Mouse (Mus musculus) midbrain, embryonic 14.5 days (tissue): ENCODE data around the gene Cpsf6. TPM values are rescaled to one million over a fixed set of nuclear protein-coding genes. Genes with fewer than 3 reads are reported as not detected.

Experiments
- ATAC-seq: fragments of 200-750 bp; cut with Nextera tagmentation; 2 replicates; pipeline ENCODE4 v1.8.0; 2017; ENCODE audit warnings: moderate number of reproducible peaks, moderate library complexity; ENCODE audit not compliant: low FRiP score, low TSS enrichment
- DNase-seq: peaks from one replicate; pipeline ENCODE4 v3.0.0-alpha.2; 2015
- H3K27ac ChIP-seq: fragments of 300-500 bp; sonication (generic); replicated peaks from 2 replicates; pipeline ENCODE4 v1.5.1; 2014; ENCODE audit warnings: mild to moderate bottlenecking, low read depth, low read length, moderate library complexity
- H3K27me3 ChIP-seq: fragments of 300-500 bp; sonication (generic); 2 replicates; pipeline ENCODE4 v1.6.1; 2014; ENCODE audit warnings: low read length, control low read depth, mixed read lengths; ENCODE audit not compliant: control insufficient read depth, insufficient read depth
- H3K36me3 ChIP-seq: fragments of 300-500 bp; sonication (generic); 2 replicates; pipeline ENCODE4 v1.6.1; 2014; ENCODE audit warnings: low read length, control low read depth; ENCODE audit not compliant: control insufficient read depth, insufficient read depth
- H3K4me1 ChIP-seq: fragments of 300-500 bp; sonication (generic); 2 replicates; pipeline ENCODE4 v1.6.1; 2014; ENCODE audit warnings: mild to moderate bottlenecking, antibody characterized with exemption, low read length, control low read depth; ENCODE audit not compliant: control insufficient read depth, insufficient read depth
- H3K4me2 ChIP-seq: fragments of 300-500 bp; sonication (generic); 2 replicates; pipeline ENCODE4 v1.6.1; 2014; ENCODE audit warnings: mild to moderate bottlenecking, low read length, moderate library complexity
- H3K4me3 ChIP-seq: fragments of 300-500 bp; sonication (generic); replicated peaks from 2 replicates; pipeline ENCODE4 v1.5.1; 2014; ENCODE audit warnings: low read depth, low read length
- H3K9ac ChIP-seq: fragments of 300-500 bp; sonication (generic); replicated peaks from 2 replicates; pipeline ENCODE4 v1.6.1; 2014; ENCODE audit warnings: mild to moderate bottlenecking, low read length, moderate library complexity
- H3K9me3 ChIP-seq: fragments of 300-500 bp; sonication (generic); 2 replicates; pipeline ENCODE4 v1.6.1; 2016; ENCODE audit warnings: low read length, control low read depth, mixed read lengths; ENCODE audit not compliant: control insufficient read depth
- WGBS: fragments of 180-500 bp; shearing (Covaris S2); extraction: QIAGEN DNeasy Blood & Tissue Kit; methylation state at CpG from one replicate; pipeline ENCODE4 v1.1.7; 2014; 5-methylcytosine and 5-hydroxymethylcytosine counted together
- polyA plus RNA-seq: library from polyadenylated mRNA; unstranded; fragments of >200 nt; fragmentation: Nextera tagmentation; extraction: Ambion mirVana; gene quantifications from 2 replicates; pipeline ENCODE4 v1.2.1, GENCODE M21; 2014

Gene Cpsf6
- polyA plus RNA-seq, 1 experiment from 2014 or later, result 213 TPM

- Histone ChIP-seq H3K4me1 (no peaks in the 10 kb centered on the region), H3K9me3 (no peaks in the 10 kb centered on the region), H3K4me2 (no peak overlapping the region), H3K36me3 (peaks cover 2% of the 10 kb centered on the region; the same call in 1 of the 2 replicates), H3K27ac (no peak overlapping the region), H3K27me3 (no peaks in the 10 kb centered on the region), H3K9ac (no peak overlapping the region), H3K4me3 (no peak overlapping the region)
- peak; percentile 25 for DNase-seq
- no peak for ATAC-seq
- WGBS, result 84% methylated on average over 4 of the region's 4 CpGs
These were observed 38.8 kb downstream of the Cpsf6 start for GRCm38 (mm10) chr10:117341029-117341428.

- no peaks in the 10 kb centered on the region for H3K36me3 ChIP-seq
- no peak overlapping the region for H3K4me3 ChIP-seq
- no peaks in the 10 kb centered on the region for H3K9me3 ChIP-seq
- no peak overlapping the region for H3K9ac ChIP-seq
- 85% methylated on average over 7 of the region's 7 CpGs for WGBS
- H3K27me3 ChIP-seq, result no peaks in the 10 kb centered on the region
- H3K27ac ChIP-seq, result no peak overlapping the region
- DNase-seq (no peak), ATAC-seq (no peak)
- H3K4me2 ChIP-seq, result no peak overlapping the region
- no peaks in the 10 kb centered on the region for H3K4me1 ChIP-seq
These were observed 40.6 kb downstream of the Cpsf6 start for GRCm38 (mm10) chr10:117339241-117339640.

- no peak overlapping the region for H3K27ac ChIP-seq
- H3K4me3 ChIP-seq, result no peak overlapping the region
- no peaks in the 10 kb centered on the region for H3K4me1 ChIP-seq
- H3K4me2 ChIP-seq, result no peak overlapping the region
- H3K9me3 ChIP-seq, result no peaks in the 10 kb centered on the region
- no peak for ATAC-seq
- DNase-seq, result peak; percentile 29
- H3K36me3 ChIP-seq, result no peaks in the 10 kb centered on the region
- H3K9ac ChIP-seq, result no peak overlapping the region
- no peaks in the 10 kb centered on the region for H3K27me3 ChIP-seq
These were observed 41.9 kb downstream of the Cpsf6 start for GRCm38 (mm10) chr10:117337946-117338345.

- Histone ChIP-seq H3K4me3 (no peak overlapping the region), H3K27me3 (no peaks in the 10 kb centered on the region), H3K9me3 (no peaks in the 10 kb centered on the region), H3K36me3 (no peaks in the 10 kb centered on the region), H3K9ac (no peak overlapping the region), H3K4me2 (no peak overlapping the region), H3K4me1 (no peaks in the 10 kb centered on the region), H3K27ac (no peak overlapping the region)
- ATAC-seq (0 out of 2 replicates have a peak, but pooled peaks have one; percentile 34), DNase-seq (no peak)
- 29% methylated on average over 4 of the region's 4 CpGs for WGBS
These were observed 44.2 kb downstream of the Cpsf6 start for GRCm38 (mm10) chr10:117335649-117336048.

GRCm38 (mm10) chr10:117330521-117330920 lies 49.3 kb downstream of the Cpsf6 start:
- Histone ChIP-seq H3K4me2 (no peak overlapping the region), H3K27ac (no peak overlapping the region), H3K4me1 (no peaks in the 10 kb centered on the region), H3K4me3 (no peak overlapping the region), H3K27me3 (no peaks in the 10 kb centered on the region), H3K9me3 (no peaks in the 10 kb centered on the region), H3K36me3 (no peaks in the 10 kb centered on the region), H3K9ac (no peak overlapping the region)
- ATAC-seq (no peak), DNase-seq (peak; percentile 31)
- WGBS, result 78% methylated on average over 5 of the region's 5 CpGs

- Histone ChIP-seq H3K9ac (no peak overlapping the region), H3K4me1 (no peaks in the 10 kb centered on the region), H3K4me2 (no peak overlapping the region), H3K27me3 (no peaks in the 10 kb centered on the region), H3K9me3 (no peaks in the 10 kb centered on the region), H3K27ac (no peak overlapping the region), H3K4me3 (no peak overlapping the region), H3K36me3 (no peaks in the 10 kb centered on the region)
- no peak for DNase-seq
- no peak for ATAC-seq
- 93% methylated on average over 7 of the region's 7 CpGs for WGBS
These were observed 56.0 kb downstream of the Cpsf6 start for GRCm38 (mm10) chr10:117323782-117324181.

- Histone ChIP-seq H3K27ac (no peak overlapping the region), H3K4me1 (no peaks in the 10 kb centered on the region), H3K27me3 (no peaks in the 10 kb centered on the region), H3K4me3 (no peak overlapping the region), H3K4me2 (no peak overlapping the region), H3K36me3 (no peaks in the 10 kb centered on the region), H3K9me3 (no peaks in the 10 kb centered on the region), H3K9ac (no peak overlapping the region)
- 94% methylated on average over 5 of the region's 5 CpGs for WGBS
- no peak for DNase-seq
- no peak for ATAC-seq
These were observed 57.2 kb downstream of the Cpsf6 start for GRCm38 (mm10) chr10:117322630-117323029.

GRCm38 (mm10) chr10:117320571-117320981 lies 59.2 kb downstream of the Cpsf6 start:
- H3K4me2 ChIP-seq, result no peak overlapping the region
- H3K9me3 ChIP-seq, result no peaks in the 10 kb centered on the region
- no peaks in the 10 kb centered on the region for H3K27me3 ChIP-seq
- H3K36me3 ChIP-seq, result no peaks in the 10 kb centered on the region
- H3K4me3 ChIP-seq, result no peak overlapping the region
- WGBS, result 63% methylated on average over 3 of the region's 3 CpGs
- no peak for DNase-seq
- H3K27ac ChIP-seq, result no peak overlapping the region
- H3K9ac ChIP-seq, result no peak overlapping the region
- ATAC-seq, result no peak
- no peaks in the 10 kb centered on the region for H3K4me1 ChIP-seq

GRCm38 (mm10) chr10:117316391-117316790 lies 63.4 kb downstream of the Cpsf6 start:
- no peaks in the 10 kb centered on the region for H3K9me3 ChIP-seq
- ATAC-seq, result no peak
- H3K4me2 ChIP-seq, result no peak overlapping the region
- H3K36me3 ChIP-seq, result no peaks in the 10 kb centered on the region
- H3K27me3 ChIP-seq, result no peaks in the 10 kb centered on the region
- DNase-seq, result no peak
- no peak overlapping the region for H3K9ac ChIP-seq
- 93% methylated on average over 11 of the region's 11 CpGs for WGBS
- H3K4me1 ChIP-seq, result no peaks in the 10 kb centered on the region
- no peak overlapping the region for H3K27ac ChIP-seq
- no peak overlapping the region for H3K4me3 ChIP-seq
